Mouse (Mus musculus) ES-E14 (cell line): ENCODE results near the gene Endog. TPM values are rescaled to one million over a fixed set of nuclear protein-coding genes. Genes with fewer than 3 reads are reported as not detected.
"Not testable (repeated sequence)": the region's sequence is repeated elsewhere in the genome, so short reads cannot be mapped to it uniquely, and the experiment has no call there.

ENCODE experiments used
- DNase-seq: peaks from one replicate; pipeline ENCODE4 v3.0.0-alpha.2; 2013; ENCODE audit warnings: low read depth, low spot score
- H3K27ac ChIP-seq: 2 replicates; pipeline ENCODE4 v1.5.1; 2012; ENCODE audit warnings: low read depth, mild to moderate bottlenecking, low read length, moderate library complexity, mixed read lengths; ENCODE audit not compliant: poor library complexity, insufficient read depth, severe bottlenecking
- H3K36me3 ChIP-seq: 2 replicates; pipeline ENCODE4 v1.6.1; 2012; ENCODE audit warnings: mild to moderate bottlenecking, low read length, moderate library complexity, mixed read lengths; ENCODE audit not compliant: control insufficient read depth, poor library complexity, insufficient read depth, severe bottlenecking
- H3K4me1 ChIP-seq, 2 experiments: fragments of 150-350 bp in 1 of 2; sonication (generic) in 1 of 2; 2 replicates each; pipeline ENCODE4 v1.6.1; 2012; ENCODE audit warnings: low read length in 2 of 2, mild to moderate bottlenecking in 1 of 2, mixed read lengths in 1 of 2; ENCODE audit not compliant: control insufficient read depth in 2 of 2, insufficient read depth in 2 of 2, poor library complexity in 1 of 2
- H3K4me3 ChIP-seq, 2 experiments: fragments of 150-350 bp in 1 of 2; sonication (generic) in 1 of 2; 2 replicates each; pipeline ENCODE4 v1.5.1; 2012; ENCODE audit warnings: low read length in 2 of 2, low read depth in 1 of 2, mild to moderate bottlenecking in 1 of 2, mixed read lengths in 1 of 2; ENCODE audit not compliant: insufficient read depth in 1 of 2, poor library complexity in 1 of 2, severe bottlenecking in 1 of 2
- H3K9ac ChIP-seq: 2 replicates; pipeline ENCODE4 v1.6.1; 2012; ENCODE audit warnings: low read depth, mild to moderate bottlenecking, low read length, mixed read lengths; ENCODE audit not compliant: poor library complexity, insufficient read depth, severe bottlenecking
- H3K9me3 ChIP-seq: fragments of 150-350 bp; sonication (generic); 2 replicates; pipeline ENCODE4 v1.6.1; 2012; ENCODE audit warnings: low read depth, mild to moderate bottlenecking, low read length; ENCODE audit not compliant: control insufficient read depth, insufficient read depth
- CHD2 ChIP-seq: IDR thresholded peaks from 2 replicates; pipeline ENCODE4 v1.6.1; 2014; ENCODE audit warnings: mild to moderate bottlenecking, low read depth, low read length, inconsistent platforms
- HCFC1 ChIP-seq: IDR thresholded peaks from 2 replicates; pipeline ENCODE4 v1.6.1; 2012; ENCODE audit warnings: low read length, inconsistent platforms, borderline replicate concordance; ENCODE audit not compliant: insufficient read depth
- MAFK ChIP-seq: IDR thresholded peaks from 2 replicates; pipeline ENCODE4 v1.6.1; 2014; ENCODE audit warnings: mild to moderate bottlenecking, low read depth, low read length, inconsistent platforms; ENCODE audit not compliant: insufficient read depth
- ZC3H11A ChIP-seq: IDR thresholded peaks from 2 replicates; pipeline ENCODE4 v1.6.1; 2012; ENCODE audit warnings: low read depth, mild to moderate bottlenecking, inconsistent platforms, low read length, borderline replicate concordance
- ZNF384 ChIP-seq: IDR thresholded peaks from 2 replicates; pipeline ENCODE4 v1.6.1; 2012; ENCODE audit warnings: low read depth, low read length, inconsistent platforms
- in situ Hi-C, 2 experiments: fragments of 600-800 bp; cut with MboI; formaldehyde crosslinking; loops; one replicate each; pipeline ENCODE4 v1.15.1; 2025; ENCODE audit warnings: low sequenced_read_pairs in 2 of 2, inconsistent platforms in 1 of 2; ENCODE audit not compliant: unreplicated experiment in 2 of 2
- total RNA-seq: library from RNA; depleted of rRNA; stranded (reverse); fragments of 300-350 nt; gene quantifications from 2 replicates; pipeline ENCODE4 v1.2.3, GENCODE M21; 2012

The Endog gene
- total RNA-seq, 1 experiment: 18.9 TPM

DNA sequence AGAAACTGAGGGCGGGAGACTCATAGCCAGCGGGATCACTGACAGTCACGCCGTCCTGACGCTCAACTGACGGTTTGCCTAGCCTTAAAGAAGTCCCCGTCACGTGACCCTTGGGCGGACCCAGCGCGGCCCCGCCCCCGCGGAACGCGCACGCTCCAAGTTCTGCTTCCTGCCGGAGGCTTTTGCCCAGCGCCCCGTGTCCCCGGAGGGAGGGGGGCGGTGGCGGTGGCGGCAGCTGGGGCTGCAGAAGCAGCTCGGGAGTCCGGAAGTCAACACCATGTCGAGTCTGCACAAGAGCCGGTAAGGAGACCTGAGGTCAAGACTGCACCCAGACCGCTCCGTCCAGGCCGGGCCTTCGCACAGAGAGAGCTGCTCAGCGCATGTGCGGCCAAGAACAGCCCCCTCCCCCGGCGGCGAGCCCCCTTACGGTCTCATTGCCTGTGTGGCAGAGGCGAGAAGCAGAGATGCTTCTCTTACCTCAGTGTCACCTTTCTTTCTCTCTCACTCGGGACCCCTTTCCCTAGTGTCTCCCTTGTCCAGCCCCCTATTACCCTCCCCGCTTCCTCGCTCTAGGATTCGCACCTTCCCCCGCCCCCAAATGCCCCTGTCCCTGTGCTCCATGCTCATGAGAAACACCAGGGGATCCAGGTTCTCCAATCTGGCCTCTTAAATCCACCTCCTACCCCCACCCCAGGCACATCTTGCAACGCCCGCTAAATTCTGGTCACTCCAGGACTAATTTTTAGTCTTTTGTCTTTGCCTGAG, 37.5 kb upstream of the Endog start, which contains the start of gene Tbc1d13:
Gene Tbc1d13 (plus strand): TSS at position 134 of the 765 bp plus-strand sequence.
- no peaks in the 10 kb centered on the region for H3K9me3 ChIP-seq
- TF ChIP-seq HCFC1: peak; percentile 82
- no peak for TF ChIP-seq CHD2
- in situ Hi-C loops: no loop called here

DNA sequence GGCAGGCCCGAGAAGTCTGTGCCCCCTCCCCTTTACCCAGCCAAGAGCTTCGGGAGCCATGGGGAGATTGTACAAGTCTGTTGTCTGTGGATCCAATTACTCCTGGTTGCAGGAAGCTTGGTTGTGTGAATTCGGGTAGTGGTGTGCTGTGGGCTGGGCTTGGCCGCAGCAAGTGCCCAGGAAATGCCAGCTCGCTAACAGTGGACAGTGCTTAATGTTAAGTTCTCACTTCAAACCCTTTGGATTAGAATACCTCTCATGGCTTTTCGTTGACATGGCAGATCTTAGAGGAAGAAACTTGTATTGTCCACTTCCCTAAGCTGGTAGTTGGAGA, 36.9 kb upstream of the Endog start:
- no peak for TF ChIP-seq CHD2
- no peak for TF ChIP-seq HCFC1
- TF ChIP-seq ZNF384: no peak
- no peak for TF ChIP-seq MAFK
- TF ChIP-seq ZC3H11A: no peak
- in situ Hi-C loops: no loop called here
- DNase-seq: no peak
- H3K4me1 ChIP-seq: peaks cover 5 to 10% of the 10 kb centered on the region in 2 experiments; a peak in 3 of 4 replicates
- peak overlapping the region; percentile 79 for H3K9ac ChIP-seq
- peaks cover 13% of the 10 kb centered on the region for H3K36me3 ChIP-seq
- no peaks in the 10 kb centered on the region for H3K9me3 ChIP-seq
- peak overlapping the region; percentile 69 for H3K27ac ChIP-seq
- H3K4me3 ChIP-seq: peak overlapping the region; percentile 86 to 92

More for the DNA sequence above, 37.5 kb upstream of the Endog start, which contains the start of gene Tbc1d13:
- peak within 1 kb of the TSS; percentile 69 for H3K27ac ChIP-seq
- H3K4me3 ChIP-seq: peak within 1 kb of the TSS; percentile 86 to 92
- H3K36me3 ChIP-seq: peaks cover 13% of the 10 kb centered on the region
- H3K4me1 ChIP-seq: peaks cover 5 to 10% of the 10 kb centered on the region in 2 experiments; a peak in 3 of 4 replicates
- peak within 1 kb of the TSS; percentile 79 for H3K9ac ChIP-seq
- peak; percentile 89 for DNase-seq

DNA sequence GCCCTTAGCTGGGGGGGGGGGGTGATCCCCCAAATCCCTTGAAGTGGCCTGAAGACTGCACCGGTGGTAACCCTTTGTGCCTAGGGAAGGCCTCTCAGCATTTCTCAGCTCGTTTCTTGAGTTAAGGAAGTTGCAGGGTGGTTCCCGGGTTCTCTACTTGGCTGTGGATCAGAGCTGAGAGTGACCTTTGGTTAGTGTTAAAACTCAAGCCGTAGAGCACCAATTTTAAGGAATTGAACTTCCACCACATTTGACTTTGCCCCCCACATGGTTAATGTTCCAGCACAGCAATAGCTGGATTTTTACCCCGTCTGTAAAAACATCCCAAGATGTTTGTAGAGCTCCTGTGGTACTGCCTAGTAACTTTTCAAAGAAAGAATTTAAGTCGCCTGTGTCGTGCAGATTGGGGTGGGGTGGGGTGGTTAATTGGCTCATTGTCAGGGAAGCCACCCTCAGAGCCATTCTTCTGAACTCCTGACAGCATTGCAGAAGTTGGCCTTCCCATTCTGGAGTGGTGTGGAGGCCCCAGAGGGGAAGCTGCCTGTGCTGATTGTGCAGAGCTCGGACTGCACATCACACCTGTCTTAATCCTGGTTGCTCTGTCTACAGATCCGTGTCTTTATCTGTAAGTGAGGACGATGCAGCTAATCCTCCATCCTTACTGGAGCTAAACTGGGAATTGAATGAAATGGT, 36.2 kb upstream of the Endog start:
- Histone ChIP-seq H3K36me3 (peaks cover 15% of the 10 kb centered on the region), H3K27ac (peak overlapping the region; percentile 69), H3K4me3 (peak overlapping the region; percentile 86 to 92), H3K4me1 (peaks cover 5 to 10% of the 10 kb centered on the region in 2 experiments; a peak in 3 of 4 replicates), H3K9me3 (no peaks in the 10 kb centered on the region), H3K9ac (peak overlapping the region; percentile 79; the same call in 1 of the 2 replicates)
- in situ Hi-C loops: no loop called here
- TF ChIP-seq CHD2: no peak
- no peak for TF ChIP-seq HCFC1
- no peak for TF ChIP-seq ZC3H11A
- DNase-seq: no peak

DNA sequence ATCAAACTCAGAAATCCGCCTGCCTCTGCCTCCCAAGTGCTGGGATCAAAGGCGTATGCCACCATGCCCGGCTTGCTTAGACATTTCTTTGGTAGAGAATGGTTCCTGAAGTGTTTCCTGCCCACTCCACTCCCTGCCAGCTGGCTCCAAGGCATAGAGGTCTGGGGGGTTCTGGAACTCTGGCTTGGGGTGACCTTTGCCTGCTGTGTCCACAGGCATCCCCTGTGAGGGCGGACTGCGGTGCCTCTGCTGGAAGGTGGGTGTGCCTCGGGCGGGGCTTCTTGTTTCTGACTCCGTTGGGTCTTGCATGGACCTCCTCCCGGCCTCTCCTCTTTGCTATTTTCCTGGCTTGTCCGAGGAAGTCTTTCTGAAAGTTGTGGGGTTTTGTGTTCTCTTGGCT, 34.8 kb upstream of the Endog start:
- Histone ChIP-seq H3K9ac (no peak overlapping the region), H3K36me3 (peaks cover 29% of the 10 kb centered on the region), H3K4me3 (no peak overlapping the region), H3K9me3 (no peaks in the 10 kb centered on the region), H3K4me1 (peaks cover 5 to 10% of the 10 kb centered on the region in 2 experiments; a peak in 3 of 4 replicates), H3K27ac (no peak overlapping the region)
- in situ Hi-C loops: no loop called here
- DNase-seq: no peak
- TF ChIP-seq ZNF384 (no peak), ZC3H11A (no peak)

DNA sequence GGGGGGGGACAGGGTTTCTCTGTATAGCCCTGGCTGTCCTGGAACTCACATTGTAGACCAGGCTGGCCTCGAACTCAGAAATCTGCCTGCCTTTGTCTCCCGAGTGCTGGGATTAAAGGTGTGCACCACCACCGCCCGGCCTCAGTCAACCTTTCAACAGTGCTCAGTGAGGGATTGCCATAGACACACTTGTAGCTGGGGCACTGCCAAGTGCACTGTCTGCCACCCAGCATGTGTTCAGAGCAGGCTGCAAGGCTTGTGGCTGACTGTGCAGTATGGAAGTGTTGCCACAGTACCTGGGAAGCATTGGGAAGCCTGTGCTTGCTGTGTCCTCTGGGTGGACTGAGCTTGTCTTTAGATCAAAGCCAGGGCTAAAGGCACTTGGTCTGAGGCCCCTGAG, 31.3 kb upstream of the Endog start:
- peaks cover 52% of the 10 kb centered on the region for H3K36me3 ChIP-seq
- DNase-seq: not testable (repeated sequence)

More for the DNA sequence above, 31.3 kb upstream of the Endog start:
- H3K4me3 ChIP-seq, H3K27ac ChIP-seq, H3K9me3 ChIP-seq, H3K9ac ChIP-seq, H3K4me1 ChIP-seq, in situ Hi-C loops: not testable (repeated sequence)
